Mouse (Mus musculus): Measurements from ENCODE around the gene Adam11.

Gene Adam11

GRCm38 (mm10) chr11:102753591-102754324 lies 7.5 kb upstream of the Adam11 start:
- DNase-seq (ENCODE audit: extremely low spot score, low read depth, low spot score) = no peak

GRCm38 (mm10) chr11:102754416-102754815 lies 6.8 kb upstream of the Adam11 start:
- no peak for DNase-seq (ENCODE audit: extremely low spot score, low read depth, low spot score)

GRCm38 (mm10) chr11:102755391-102755790 lies 5.8 kb upstream of the Adam11 start:
- DNase-seq (ENCODE audit: extremely low spot score, low read depth, low spot score) = no peak

- no peak for DNase-seq (ENCODE audit: extremely low spot score, low read depth, low spot score)
These were observed 2.3 kb upstream of the Adam11 start for GRCm38 (mm10) chr11:102758977-102759376.

- no peak for DNase-seq (ENCODE audit: extremely low spot score, low read depth, low spot score)
These were observed 382 bp upstream of the Adam11 start for GRCm38 (mm10) chr11:102760805-102761308.

GRCm38 (mm10) chr11:102762248-102762647 lies 1.0 kb downstream of the Adam11 start:
- no peak for DNase-seq (ENCODE audit: extremely low spot score, low read depth, low spot score)

GRCm38 (mm10) chr11:102763009-102763767 lies 1.9 kb downstream of the Adam11 start:
- DNase-seq (ENCODE audit: extremely low spot score, low read depth, low spot score) = no peak

GRCm38 (mm10) chr11:102765416-102765815 lies 4.2 kb downstream of the Adam11 start:
- no peak for DNase-seq (ENCODE audit: extremely low spot score, low read depth, low spot score)

GRCm38 (mm10) chr11:102767055-102767670 lies 5.9 kb downstream of the Adam11 start:
- no peak for DNase-seq (ENCODE audit: extremely low spot score, low read depth, low spot score)

- no peak for DNase-seq (ENCODE audit: extremely low spot score, low read depth, low spot score)
These were observed 7.9 kb downstream of the Adam11 start for GRCm38 (mm10) chr11:102769141-102769540.

GRCm38 (mm10) chr11:102769993-102770661 lies 8.9 kb downstream of the Adam11 start:
- no peak for DNase-seq (ENCODE audit: extremely low spot score, low read depth, low spot score)

- no peak for DNase-seq (ENCODE audit: extremely low spot score, low read depth, low spot score)
These were observed 9.6 kb downstream of the Adam11 start for GRCm38 (mm10) chr11:102770662-102771435.

GRCm38 (mm10) chr11:102771916-102772714 lies 10.9 kb downstream of the Adam11 start:
- no peak for DNase-seq (ENCODE audit: extremely low spot score, low read depth, low spot score)

- no peak for DNase-seq (ENCODE audit: extremely low spot score, low read depth, low spot score)
These were observed 11.8 kb downstream of the Adam11 start for GRCm38 (mm10) chr11:102772771-102773700.

GRCm38 (mm10) chr11:102773713-102774611 lies 12.7 kb downstream of the Adam11 start:
- DNase-seq (ENCODE audit: extremely low spot score, low read depth, low spot score) = peak; percentile 96

- DNase-seq (ENCODE audit: extremely low spot score, low read depth, low spot score) = peak; percentile 89
These were observed 13.4 kb downstream of the Adam11 start for GRCm38 (mm10) chr11:102774621-102775141.

- no peak for DNase-seq (ENCODE audit: extremely low spot score, low read depth, low spot score)
These were observed 16.4 kb downstream of the Adam11 start for GRCm38 (mm10) chr11:102777598-102777997.

Measured in hindlimb bud, embryonic 11.5 days (tissue).